Mouse (Mus musculus) layer of hippocampus, postnatal 10 days (tissue): Measurements from ENCODE around the gene Slc22a15. TPM values are rescaled to one million over a fixed set of nuclear protein-coding genes. Genes with fewer than 3 reads are reported as not detected.

Source experiments
- DNase-seq, 2 experiments: peaks; one replicate each; pipeline ENCODE4 v3.0.0; 2021; ENCODE audit warnings: low spot score in 2 of 2
- total RNA-seq, 2 experiments: library from RNA; stranded (reverse); gene quantifications; 2 replicates each; pipeline ENCODE4 v1.2.3; 2021

Gene Slc22a15
- total RNA-seq, 2 experiments from 2014 or later: 13.2 to 16.6 TPM

DNA sequence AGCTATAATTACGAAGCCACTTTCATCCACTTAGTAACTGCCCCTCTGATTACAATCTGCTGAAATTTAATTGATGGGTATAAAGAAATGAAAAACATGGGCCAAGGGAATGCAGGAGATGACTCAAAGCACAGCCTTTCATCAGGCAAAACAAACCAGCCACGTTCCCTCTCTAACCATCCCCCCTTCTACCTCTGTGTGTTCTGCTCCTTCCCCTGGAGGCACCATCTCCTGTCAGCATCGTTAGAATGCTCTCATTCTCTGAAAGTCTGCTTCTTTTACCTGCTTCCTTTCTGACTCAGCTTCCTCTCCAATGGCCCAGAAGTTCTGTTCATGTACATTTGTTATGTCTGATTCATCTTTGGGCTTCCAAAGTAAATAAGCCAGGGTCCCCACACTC is 6.6 kb downstream of the Slc22a15 start:
- DNase-seq: no peak

DNA sequence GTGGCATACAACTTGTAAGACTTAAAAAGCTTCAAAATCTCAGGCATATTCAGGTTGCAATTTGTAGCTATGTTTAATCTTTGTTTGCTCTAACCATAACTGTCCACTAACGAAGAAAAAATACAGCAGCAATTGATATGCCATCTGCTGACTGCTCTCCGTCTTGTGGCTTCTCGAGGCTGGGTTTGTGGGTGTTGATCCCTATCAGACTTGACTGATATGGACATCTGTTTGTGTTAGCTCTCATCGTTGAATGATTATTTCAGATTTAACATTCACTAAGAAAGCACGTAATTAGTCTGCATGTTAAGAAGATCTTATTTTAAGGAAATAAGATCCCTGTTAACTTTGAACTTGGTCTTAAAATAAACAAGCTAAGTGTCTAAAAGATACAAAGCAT is 7.7 kb downstream of the Slc22a15 start:
- DNase-seq: no peak

DNA sequence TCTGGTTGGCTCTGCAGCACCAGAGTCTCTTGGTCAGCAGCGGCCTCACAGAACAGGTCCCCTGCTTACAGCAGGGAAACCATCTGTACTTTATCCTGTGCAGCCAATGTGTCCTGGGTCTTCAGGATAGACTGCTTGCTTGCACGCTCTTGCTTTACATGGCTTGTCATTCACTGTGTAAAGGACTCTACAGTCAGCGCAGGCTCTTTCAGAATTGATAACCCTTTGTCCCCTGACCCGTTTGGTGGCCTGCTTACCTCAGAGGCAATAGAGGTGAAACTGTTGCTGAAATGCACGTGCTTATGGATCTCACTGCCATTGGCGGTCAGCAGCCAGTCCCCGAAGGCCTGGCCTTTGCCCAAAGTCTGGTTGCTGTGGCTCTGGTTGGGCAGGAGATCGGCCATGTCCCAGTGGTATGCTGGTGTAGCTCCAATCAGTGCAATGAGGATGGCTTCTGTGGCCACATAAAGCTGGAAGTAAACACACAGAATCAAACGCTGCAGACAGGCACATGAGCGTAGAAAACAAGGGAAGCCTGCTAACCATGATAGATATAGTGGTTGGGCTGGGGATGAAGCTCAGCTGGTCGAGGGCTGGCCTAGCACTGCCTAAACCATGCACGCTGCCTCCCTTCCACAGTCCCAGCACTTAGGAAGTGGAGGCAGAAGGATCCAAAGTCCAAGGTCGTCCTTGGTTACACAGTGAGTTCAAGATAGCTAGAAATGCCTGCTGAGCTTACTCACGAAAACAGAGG is 9.0 kb downstream of the Slc22a15 start:
- DNase-seq: no peak

DNA sequence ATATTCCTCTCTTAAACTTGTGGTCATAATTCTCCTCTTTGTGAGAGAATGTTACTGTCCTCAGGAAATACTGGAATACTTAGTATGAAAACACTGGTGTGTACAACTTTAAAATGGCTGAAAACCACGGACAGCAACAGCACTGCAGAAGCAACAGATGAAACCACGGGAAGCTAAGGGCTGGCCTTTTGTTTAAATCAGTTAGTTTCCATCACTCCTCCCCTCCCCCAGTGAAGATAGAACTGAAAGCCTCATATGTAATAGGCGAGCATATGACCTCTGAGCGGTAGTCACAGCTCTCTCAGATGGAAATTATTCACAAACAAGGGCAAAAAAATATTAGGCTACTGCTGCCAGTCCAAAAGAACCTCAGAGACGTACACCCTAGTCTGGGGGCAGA is 10.0 kb downstream of the Slc22a15 start:
- DNase-seq: no peak

DNA sequence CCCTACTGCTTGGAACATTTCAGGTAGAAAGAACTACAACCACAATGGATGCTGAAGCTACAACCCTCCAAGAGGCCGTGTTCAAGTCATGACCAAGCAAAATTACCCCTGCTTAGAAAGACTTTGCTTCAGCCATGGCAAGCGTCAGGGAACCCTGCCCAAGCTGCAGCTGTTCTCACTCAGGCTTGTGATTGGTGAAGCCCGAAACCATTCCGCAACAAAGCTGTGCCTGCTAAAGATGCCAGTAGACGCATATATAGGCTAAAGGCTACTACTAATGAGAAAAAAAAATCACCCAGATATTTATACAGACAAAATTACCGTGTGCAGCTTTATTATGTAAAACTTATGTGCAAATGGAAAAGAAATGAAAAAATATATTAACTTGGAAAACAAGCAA is 12.2 kb downstream of the Slc22a15 start:
- no peak for DNase-seq

DNA sequence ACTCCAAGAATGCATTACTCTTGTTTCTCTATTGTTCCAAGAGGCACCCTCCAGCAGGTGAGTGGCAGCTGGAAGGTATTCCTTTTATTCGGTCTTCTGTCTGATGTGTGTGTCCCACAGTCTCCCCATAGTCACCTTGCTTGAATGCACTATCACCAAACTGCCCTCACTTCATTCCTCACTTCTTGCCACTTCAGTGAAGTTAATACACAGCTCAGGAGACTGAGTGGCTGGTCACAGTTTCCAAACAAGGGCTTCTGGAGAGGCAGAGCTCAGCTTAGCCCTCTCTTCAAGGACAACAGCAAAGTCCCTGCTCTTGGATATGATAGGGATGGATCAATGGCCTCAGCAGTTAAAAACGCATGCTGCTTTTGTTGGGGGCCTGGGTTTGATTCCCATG is 17.2 kb downstream of the Slc22a15 start:
- no peak for DNase-seq

DNA sequence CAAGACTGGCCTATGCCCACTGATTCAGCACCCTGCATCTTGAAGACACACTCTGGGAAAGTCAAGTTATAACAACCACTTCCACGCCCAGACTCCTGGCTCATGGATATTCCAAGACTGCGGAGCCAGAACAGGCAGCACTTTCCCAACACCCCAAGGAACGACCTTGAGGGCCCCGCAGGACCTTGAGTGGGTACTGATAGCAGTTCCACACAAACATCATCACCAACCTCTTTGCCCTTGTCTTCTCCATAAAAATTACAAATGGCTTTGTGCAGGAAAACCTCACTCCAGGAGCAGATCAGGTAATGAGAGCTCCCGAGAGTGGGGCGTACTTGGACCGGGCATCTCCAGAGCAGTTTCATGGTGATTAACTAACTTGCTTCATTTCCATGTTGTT is 19.5 kb downstream of the Slc22a15 start:
- no peak for DNase-seq

DNA sequence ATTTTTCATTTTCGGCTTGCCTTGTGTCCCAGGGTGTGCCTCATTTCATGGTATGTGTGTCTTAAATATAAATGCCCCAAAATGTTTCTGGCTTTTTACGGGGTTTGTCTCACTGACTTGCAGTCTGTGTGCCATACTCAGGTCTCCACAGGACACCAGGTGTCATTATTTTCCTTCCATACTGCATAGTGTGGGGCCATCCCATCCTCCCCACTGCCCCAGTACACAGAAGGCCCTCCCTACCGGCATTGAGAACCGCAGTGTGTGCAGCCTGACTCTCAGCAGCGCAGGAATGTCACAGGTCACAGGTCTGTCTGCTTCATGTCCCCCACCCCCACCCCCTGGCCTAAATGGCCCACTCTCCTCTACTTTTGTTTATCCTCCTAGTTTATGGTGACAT is 21.2 kb downstream of the Slc22a15 start:
- DNase-seq: no peak

DNA sequence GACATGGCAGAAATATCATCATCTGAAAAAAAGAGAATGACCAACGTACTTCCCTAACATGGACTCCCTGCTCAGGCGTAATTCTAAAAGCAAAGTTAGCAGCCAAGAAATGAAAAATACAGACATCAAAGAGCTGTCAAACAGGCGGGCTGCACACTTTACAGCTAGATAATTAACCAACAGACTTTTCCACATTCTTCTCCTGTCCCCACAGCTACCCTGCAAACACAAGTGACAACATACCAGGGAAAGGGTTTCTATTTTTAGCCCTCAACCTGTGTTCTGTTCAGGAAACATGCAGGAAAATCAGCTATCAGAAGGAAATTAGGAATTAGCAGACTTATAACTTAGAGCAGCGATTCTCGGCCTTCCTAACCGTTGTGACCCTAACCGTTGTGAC is 21.9 kb downstream of the Slc22a15 start:
- no peak for DNase-seq

DNA sequence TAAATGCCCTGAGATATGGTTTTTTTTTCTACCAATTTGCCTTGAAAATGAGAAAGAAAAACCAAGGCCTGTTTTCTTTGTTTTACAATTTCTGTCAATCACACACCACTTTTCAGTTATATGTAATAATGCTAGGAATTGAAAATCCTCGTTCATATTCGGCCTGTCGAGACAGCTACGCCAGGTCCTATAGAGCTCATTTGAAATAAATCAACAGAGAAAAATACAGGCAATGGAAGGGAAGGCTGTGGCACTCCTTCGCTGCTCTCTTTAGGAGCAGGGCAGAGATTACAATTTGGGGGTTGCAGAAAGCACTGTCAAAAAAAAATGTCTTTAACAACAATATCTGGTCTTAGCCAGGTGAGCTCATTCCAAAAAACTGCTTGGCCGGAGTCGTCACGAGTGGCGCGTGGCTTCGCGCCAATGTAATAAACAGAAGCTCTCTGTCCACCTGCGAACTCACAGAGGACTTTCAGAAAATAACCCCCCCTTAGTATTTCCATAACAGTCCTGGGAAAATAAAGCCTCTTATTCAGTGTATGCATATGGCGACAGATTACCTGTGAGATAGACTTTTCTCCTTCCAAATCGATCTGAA is 26.8 kb downstream of the Slc22a15 start:
- DNase-seq: no peak

DNA sequence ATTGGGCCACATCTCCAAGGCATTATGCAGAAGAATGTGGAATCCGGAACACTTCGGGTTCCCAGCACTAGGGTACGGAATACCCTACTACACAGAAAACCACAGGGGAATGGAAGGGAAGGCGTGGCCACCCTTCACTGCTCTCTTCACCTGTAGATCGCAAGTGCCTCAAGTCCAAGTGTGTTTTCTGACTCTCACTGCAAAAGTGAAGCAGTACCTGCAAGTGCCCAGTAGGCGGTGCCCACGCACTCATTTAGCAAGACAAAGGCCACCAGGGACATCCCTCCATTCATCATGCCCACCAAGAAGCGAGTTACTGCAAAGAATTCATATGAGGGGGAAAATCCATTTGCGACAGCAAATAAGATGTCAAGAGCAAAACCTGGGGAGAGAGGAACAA is 27.4 kb downstream of the Slc22a15 start:
- DNase-seq: peak; percentile 73 to 81

DNA sequence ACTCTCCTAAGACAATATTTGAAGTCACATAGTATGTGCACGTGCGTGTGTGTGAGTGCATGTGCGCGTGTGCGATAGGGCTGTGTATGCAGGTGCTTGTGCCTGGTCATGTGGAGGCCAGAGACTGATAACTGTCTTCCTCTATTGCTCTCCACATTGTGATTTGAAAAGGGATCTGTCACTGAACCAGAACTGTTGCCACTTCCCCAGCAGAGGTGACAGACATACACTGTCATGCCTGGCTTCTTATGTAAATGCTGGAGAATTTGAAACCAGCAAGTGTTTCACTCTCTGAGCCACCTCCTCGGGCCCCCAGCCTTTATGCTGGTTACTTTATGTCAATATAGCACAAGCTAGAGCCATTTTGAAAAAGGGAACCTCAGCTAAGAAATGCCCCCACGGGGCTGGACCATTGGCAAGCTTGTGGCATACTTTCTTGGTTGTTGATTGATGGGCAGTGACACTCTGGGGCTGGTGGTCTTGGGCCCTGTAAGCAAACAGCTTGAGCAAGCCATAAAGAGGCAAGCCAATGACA is 28.8 kb downstream of the Slc22a15 start:
- DNase-seq: no peak

DNA sequence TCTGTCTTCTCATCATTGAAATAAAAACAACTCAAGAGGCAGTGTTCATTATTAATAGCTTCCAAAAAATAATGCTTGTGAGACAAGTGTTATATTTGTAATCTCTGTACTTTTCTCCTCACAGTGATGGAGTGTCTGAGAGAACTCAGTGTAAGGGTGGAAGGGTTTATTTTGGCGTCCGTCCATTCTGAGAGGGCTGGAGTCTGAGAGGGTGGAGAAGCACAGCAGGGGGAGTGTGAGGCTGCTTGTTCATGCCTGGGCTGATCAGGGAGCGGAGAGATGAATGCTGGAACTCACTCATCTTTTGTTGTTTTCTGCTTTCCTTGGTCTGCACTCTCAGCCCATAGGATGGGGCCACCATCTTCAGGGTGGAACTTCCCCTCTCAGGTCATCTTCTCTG is 38.7 kb downstream of the Slc22a15 start:
- no peak for DNase-seq

DNA sequence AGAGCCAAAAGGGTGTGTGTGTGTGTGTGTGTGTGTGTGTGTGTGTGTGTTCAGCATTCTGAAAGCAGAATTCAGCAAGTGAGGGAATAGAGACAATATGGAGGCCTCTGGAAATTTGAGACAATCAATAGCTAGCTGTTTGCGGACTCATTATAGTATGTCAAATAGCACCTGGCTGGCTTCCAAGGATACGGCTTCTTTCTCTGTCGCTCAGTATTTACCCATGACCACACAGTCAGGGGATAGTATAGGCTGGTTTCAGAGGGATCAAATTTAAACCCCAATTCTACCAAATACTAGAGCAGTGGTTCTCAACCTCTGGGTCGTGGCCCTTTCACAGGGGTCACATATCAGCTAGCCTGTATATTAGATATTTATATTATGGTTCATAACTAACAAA is 39.2 kb downstream of the Slc22a15 start:
- DNase-seq: no peak

DNA sequence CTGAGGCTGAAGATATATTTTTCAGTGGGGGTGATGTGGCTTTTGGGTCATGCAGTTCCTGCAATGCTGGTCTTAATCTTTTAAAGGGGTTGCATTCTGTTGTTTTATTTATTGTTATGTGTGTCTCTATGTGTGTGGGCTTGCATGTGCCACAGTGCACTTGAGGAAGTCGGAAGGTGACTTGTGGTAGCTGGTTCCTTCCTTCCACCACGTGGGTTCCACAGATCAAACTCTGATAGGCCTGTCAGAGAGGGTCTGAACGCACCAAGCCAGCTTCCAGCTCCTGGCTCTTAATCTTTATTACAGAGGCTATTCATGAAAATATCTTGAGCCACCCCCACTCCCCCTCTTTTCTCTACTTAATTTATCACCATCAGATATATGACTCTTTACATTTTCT is 40.4 kb downstream of the Slc22a15 start:
- DNase-seq: no peak

DNA sequence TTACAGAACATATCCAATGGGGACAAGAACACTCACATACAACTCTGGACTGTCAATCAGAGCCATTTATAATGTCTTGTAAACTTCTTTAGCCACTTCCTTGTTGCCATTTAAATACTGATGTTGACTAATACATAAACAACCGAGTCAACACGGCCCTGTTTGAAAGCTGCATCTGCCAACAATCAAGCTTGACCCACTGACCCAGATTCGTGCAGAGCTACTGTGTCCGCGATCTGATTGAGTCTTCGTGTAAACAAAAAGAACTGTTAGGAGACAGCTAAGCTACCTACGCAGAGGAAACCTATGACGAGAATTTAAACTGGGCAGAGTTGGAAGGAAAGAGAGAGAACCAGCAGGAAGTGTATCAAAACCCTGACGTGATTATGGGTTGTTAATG is 42.5 kb downstream of the Slc22a15 start:
- no peak for DNase-seq

DNA sequence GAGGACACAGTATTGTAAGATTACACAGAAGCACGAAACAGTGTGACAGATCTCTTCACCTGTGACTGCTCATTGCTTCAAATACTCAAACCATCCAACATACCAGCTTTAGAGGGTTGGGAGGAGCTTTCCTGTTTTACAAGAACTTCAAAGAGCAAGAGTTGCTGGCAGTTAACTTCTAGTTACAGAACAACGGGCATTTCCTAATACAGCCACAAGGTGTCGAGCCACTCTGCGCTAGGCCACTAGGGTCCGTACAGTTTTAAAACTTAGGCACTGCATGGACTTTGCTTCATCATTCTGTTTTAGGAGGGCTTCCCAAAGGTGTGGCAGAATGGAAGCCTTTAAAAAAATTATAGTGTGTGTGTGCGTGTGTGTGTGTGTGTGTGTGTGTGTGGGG is 43.4 kb downstream of the Slc22a15 start:
- no peak for DNase-seq

DNA sequence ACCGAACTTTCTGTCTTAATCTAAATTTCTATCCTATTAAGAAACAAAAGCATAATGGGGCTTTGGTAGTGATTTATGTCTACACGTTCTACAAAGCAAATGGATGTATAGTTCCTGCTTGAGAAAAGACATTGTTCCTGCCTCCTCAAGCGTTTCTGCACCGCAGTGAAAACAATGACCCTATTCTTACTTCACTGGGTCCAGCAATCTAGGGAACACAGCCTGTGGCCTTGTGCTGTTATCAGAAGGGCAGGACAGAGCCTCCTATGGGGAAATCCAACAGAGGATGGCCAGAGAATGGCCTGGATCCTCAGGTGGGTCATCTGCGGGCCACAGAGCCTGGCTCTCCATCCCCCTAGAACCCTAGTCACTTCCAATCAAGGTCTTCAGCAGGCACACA is 46.1 kb downstream of the Slc22a15 start:
- no peak for DNase-seq

DNA sequence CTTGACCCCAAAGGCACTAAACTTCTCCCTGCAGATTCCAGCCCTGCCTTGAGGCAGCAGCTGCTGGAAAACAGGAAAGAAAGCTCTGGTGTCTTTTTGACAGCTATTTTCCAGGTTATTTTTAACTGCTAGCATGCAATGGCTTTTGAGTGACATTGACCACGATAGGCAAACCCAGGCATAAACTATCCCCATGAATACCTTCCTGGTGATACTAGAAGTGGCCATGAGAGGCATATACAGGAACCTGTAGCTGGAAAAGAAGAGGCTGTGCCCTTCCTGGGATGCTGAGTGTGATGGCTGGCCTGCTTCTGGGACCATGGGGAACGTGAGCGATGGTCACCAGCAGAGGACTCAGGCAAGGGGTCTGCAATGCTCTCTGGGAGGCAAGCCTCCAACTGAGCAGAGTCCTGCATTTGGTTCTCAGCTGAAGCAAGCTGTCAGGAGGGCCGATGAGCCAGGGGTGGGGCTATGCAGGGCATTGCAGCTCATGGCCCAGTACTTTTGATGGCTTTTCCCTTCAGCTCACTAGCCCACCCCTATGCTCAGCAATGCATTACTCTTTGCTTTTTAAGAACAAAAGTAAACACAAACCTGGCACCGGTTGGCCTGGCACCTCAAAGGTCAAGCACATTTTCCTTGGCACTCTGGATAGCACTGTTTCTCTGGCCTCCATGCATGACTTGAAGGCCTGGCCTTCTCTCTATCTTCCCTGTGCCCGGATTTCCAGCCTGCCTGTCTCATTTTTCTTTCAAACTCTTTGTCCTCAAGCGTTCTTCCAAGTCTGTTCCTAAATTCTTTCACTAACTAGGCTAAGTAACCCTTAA is 47.6 kb downstream of the Slc22a15 start:
- DNase-seq: no peak

DNA sequence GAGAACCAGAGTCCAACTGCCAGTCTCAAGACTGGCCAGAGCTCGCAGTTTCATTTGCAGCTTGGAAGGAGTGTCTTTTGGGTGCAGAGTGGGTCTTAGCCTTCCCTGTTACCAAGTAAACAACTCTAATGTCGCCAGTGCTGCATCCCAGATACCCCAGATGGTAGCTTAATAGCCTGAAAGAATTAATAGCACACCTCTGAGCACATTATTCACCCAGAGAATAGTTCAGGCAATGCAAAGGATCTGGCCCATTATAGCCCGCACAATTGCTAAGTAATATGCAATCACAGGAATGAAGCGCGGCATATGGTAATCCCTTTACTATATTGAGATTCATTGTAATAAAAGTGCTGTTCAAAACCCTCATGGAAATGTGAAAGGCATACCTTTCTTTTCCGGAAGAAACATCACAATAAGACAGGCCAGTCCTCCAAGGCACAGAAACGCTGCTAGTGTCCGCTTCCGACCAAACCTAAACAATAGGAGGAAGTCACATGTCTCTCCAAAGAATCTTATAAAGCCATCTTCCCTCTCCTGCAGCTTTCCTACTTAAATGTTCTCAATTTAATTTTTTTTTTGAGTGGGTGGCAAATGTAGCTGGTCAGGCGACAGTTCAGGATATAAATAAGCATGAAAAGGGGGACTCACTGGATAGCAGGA is 48.9 kb downstream of the Slc22a15 start:
- DNase-seq: no peak

DNA sequence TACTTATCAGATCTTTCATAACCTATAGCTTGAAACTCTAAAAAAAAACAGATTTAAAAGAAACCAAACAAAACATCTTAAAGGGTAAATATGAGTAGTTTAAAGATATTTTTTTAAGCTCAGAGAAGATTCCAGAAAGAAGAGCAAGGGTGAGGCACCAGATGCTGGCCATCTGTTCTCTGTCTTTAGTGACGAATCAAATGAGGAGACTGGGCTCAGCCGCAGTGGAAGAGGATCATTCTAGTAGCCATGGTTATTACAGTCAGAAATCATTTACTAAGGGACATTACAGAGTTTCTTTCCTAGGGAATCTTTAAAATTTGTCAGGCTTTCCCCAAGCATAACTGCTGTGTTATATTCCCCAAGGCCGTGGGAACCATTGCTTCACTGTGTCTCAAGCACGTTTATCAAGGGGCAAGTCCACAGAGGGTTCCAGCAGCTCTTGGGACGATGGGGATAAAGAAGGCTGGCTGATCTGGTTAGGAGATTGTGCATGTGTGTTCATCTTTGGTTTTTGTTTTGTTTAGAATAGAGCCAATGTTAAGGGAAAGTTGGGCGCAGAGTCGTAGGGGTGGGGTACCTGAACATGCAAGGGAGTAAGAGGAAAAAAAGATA is 51.1 kb downstream of the Slc22a15 start:
- no peak for DNase-seq
